Mouse (Mus musculus): ENCODE data around the gene Map2k3. TPM values are rescaled to one million over a fixed set of nuclear protein-coding genes. Genes with fewer than 3 reads are reported as not detected.

The Map2k3 gene
- polyA plus RNA-seq, 1 experiment from 2014 or later, result 86.4 TPM

DNA sequence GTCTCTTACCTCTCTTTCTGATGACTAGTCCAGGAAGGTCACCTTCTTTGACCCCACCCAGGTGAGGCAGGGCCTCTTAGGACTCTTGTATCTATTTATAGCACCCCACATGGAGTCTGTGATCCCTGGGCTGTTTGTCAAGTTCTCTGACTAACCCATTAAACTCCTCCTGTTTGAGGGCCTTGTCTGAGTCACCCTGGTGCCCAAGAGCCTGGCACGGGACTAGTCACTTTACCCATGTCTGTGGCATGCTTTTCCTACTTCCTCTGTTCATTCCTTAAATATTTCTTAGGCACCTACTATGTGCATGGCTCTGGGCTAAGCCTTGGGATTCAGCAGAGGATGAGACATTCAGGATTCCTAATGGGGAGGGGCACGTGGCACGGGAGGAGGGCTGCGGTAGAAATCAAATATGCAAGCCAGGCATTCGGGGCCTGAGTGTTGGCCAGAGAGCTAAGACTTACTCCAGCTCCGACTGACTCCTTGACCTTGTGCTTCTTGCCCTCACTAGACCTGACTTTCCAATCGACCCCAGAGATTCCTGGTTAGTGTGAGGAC is 1.0 kb upstream of the Map2k3 start:
- peak overlapping the region; percentile 93; the same call in 1 of the 2 replicates for H3K9ac ChIP-seq (ENCODE audit: low read depth, low read length)
- peak overlapping the region; percentile 9; the same call in 1 of the 2 replicates for H3K27ac ChIP-seq (ENCODE audit: low read depth, low read length)
- H3K4me3 ChIP-seq (ENCODE audit: low read depth, low read length), result peak overlapping the region; percentile 91
- no peaks in the 10 kb centered on the region for H3K36me3 ChIP-seq (ENCODE audit: control insufficient read depth, insufficient read depth)
- TF ChIP-seq CTCF (IDR thresholded peaks at IDR 0.05; ENCODE audit: low read depth), result no peak
- 9% methylated on average over 7 of the region's 7 CpGs for WGBS
- H3K9me3 ChIP-seq (ENCODE audit: control insufficient read depth), result no peaks in the 10 kb centered on the region
- H3K4me1 ChIP-seq (replicated peaks; ENCODE audit: control insufficient read depth, insufficient read depth, low read length), result peaks cover 4% of the 10 kb centered on the region
- no peak for ATAC-seq
- H3K4me2 ChIP-seq (replicated peaks; ENCODE audit: low read depth), result peak overlapping the region; percentile 83
- H3K27me3 ChIP-seq (replicated peaks; ENCODE audit: control insufficient read depth, insufficient read depth, low read length), result no peaks in the 10 kb centered on the region

- no peaks in the 10 kb centered on the region for H3K9me3 ChIP-seq (ENCODE audit: control insufficient read depth)
- H3K27me3 ChIP-seq (replicated peaks; ENCODE audit: control insufficient read depth, insufficient read depth, low read length), result no peaks in the 10 kb centered on the region
- WGBS, result 2% methylated on average over 30 of the region's 30 CpGs
- peak overlapping the region; percentile 83 for H3K4me2 ChIP-seq (replicated peaks; ENCODE audit: low read depth)
- H3K27ac ChIP-seq (ENCODE audit: low read depth, low read length), result peak overlapping the region; percentile 9; the same call in 1 of the 2 replicates
- H3K4me3 ChIP-seq (ENCODE audit: low read depth, low read length), result peak overlapping the region; percentile 91
- no peaks in the 10 kb centered on the region for H3K36me3 ChIP-seq (ENCODE audit: control insufficient read depth, insufficient read depth)
- H3K4me1 ChIP-seq (replicated peaks; ENCODE audit: control insufficient read depth, insufficient read depth, low read length), result peaks cover 10% of the 10 kb centered on the region
- ATAC-seq, result no peak
- TF ChIP-seq CTCF (IDR thresholded peaks at IDR 0.05; ENCODE audit: low read depth), result no peak
- H3K9ac ChIP-seq (ENCODE audit: low read depth, low read length), result peak overlapping the region; percentile 93
Measured at GRCm38 (mm10) chr11:60931282-60931868, 458 bp upstream of the Map2k3 start.

DNA sequence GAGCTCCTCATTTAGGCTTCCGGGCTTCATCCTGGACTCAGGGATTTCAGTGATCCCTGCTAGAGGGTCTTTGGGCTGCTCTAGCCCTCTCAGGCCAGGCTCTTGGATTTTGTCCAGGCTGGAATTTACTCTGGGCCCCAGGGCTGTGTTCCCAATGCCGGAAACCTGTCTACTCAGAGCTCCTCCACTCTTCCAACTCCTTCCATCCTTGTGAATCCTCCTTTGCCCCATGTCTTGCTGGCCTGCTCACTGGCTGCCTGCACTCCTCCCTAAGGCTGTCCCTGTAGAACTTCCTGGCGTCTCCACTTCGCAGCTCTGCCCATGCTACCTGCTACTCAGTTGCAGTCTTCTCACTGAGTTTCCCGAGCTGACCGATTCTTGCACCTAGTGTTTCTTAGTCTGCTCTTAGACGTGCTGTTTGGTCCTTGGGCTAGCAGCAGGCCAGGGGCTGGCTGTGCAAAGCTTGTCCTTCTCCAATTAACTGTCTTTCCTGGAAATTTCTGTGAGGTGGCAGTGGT is 729 bp downstream of the Map2k3 start:
- no peak for TF ChIP-seq CTCF (IDR thresholded peaks at IDR 0.05; ENCODE audit: low read depth)
- no peak for ATAC-seq
- Histone ChIP-seq H3K9ac (ENCODE audit: low read depth, low read length) (peak overlapping the region; percentile 93), H3K27me3 (replicated peaks; ENCODE audit: control insufficient read depth, insufficient read depth, low read length) (no peaks in the 10 kb centered on the region), H3K4me2 (replicated peaks; ENCODE audit: low read depth) (peak overlapping the region; percentile 83), H3K4me3 (ENCODE audit: low read depth, low read length) (peak overlapping the region; percentile 91), H3K4me1 (replicated peaks; ENCODE audit: control insufficient read depth, insufficient read depth, low read length) (peaks cover 14% of the 10 kb centered on the region), H3K27ac (ENCODE audit: low read depth, low read length) (peak overlapping the region; percentile 87), H3K36me3 (ENCODE audit: control insufficient read depth, insufficient read depth) (no peaks in the 10 kb centered on the region), H3K9me3 (ENCODE audit: control insufficient read depth) (no peaks in the 10 kb centered on the region)
- WGBS, result 0% methylated on average over 7 of the region's 7 CpGs

DNA sequence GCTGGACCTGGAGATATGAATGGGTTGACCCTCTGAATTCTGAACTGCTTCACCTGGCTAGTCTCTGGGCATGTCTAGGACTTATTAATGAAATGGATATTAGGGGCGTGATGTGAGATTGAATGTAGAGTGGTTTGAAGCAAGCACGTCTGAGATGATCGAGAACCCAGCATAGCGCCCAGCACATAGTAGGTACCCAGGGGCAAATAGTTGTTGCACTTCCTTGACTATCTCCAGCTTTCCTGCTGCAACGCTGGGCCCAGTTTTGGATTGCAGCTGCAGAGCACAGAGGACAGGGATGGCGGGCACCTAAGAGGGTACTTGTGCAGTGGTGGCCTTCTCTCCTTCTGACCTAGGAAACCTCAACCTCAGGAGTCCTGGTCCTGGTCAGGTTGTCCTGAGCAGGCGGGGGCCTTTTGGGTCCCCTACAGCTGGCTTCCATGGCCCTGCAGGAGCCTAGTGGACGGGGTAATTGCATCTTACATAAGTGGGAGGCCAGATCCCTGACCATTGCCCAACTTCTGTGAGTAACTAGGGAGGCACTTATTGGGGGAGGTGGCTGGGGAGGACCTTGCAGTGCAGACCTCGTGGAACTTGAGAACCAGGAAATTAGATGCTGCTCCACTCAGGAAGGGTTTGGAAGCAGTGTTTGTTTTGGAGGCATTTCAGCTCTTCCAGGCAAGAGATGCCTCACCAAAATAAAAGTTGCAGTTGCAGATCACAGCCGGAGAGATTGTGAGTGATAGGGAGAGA is 1.5 kb downstream of the Map2k3 start:
- no peak for TF ChIP-seq CTCF (IDR thresholded peaks at IDR 0.05; ENCODE audit: low read depth)
- peak overlapping the region; percentile 42 for H3K9ac ChIP-seq (ENCODE audit: low read depth, low read length)
- no peaks in the 10 kb centered on the region for H3K36me3 ChIP-seq (ENCODE audit: control insufficient read depth, insufficient read depth)
- H3K27ac ChIP-seq (ENCODE audit: low read depth, low read length), result peak overlapping the region; percentile 62
- ATAC-seq, result no peak
- H3K27me3 ChIP-seq (replicated peaks; ENCODE audit: control insufficient read depth, insufficient read depth, low read length), result no peaks in the 10 kb centered on the region
- H3K4me2 ChIP-seq (replicated peaks; ENCODE audit: low read depth), result peak overlapping the region; percentile 83
- H3K4me3 ChIP-seq (ENCODE audit: low read depth, low read length), result peak overlapping the region; percentile 91
- no peaks in the 10 kb centered on the region for H3K9me3 ChIP-seq (ENCODE audit: control insufficient read depth)
- WGBS, result 58% methylated on average over 10 of the region's 10 CpGs
- peaks cover 18% of the 10 kb centered on the region for H3K4me1 ChIP-seq (replicated peaks; ENCODE audit: control insufficient read depth, insufficient read depth, low read length)

GRCm38 (mm10) chr11:60934795-60935194 is 3.0 kb downstream of the Map2k3 start:
- peak overlapping the region; percentile 52 for H3K4me2 ChIP-seq (replicated peaks; ENCODE audit: low read depth)
- ATAC-seq, result peak; percentile 39
- no peak overlapping the region for H3K9ac ChIP-seq (ENCODE audit: low read depth, low read length)
- 54% methylated on average over 2 of the region's 2 CpGs for WGBS
- peak overlapping the region; percentile 89 for H3K27ac ChIP-seq (ENCODE audit: low read depth, low read length)
- TF ChIP-seq CTCF (IDR thresholded peaks at IDR 0.05; ENCODE audit: low read depth), result no peak
- no peaks in the 10 kb centered on the region for H3K27me3 ChIP-seq (replicated peaks; ENCODE audit: control insufficient read depth, insufficient read depth, low read length)
- peaks cover 26% of the 10 kb centered on the region for H3K4me1 ChIP-seq (replicated peaks; ENCODE audit: control insufficient read depth, insufficient read depth, low read length)
- H3K4me3 ChIP-seq (ENCODE audit: low read depth, low read length), result no peak overlapping the region
- no peaks in the 10 kb centered on the region; the same call in 1 of the 2 replicates for H3K36me3 ChIP-seq (ENCODE audit: control insufficient read depth, insufficient read depth)
- no peaks in the 10 kb centered on the region for H3K9me3 ChIP-seq (ENCODE audit: control insufficient read depth)
